Mouse (Mus musculus) lung, postnatal 0 days (tissue): ENCODE measurements around the gene S1pr2.

Experiments
- CTCF ChIP-seq: IDR thresholded peaks from 2 replicates; pipeline ENCODE4 v1.5.1; 2016; ENCODE audit warnings: antibody characterized with exemption, mild to moderate bottlenecking
- EP300 ChIP-seq: IDR thresholded peaks from 2 replicates; pipeline ENCODE4 v1.6.1; 2016; ENCODE audit warnings: antibody characterized with exemption, mild to moderate bottlenecking, control low read depth

DNA sequence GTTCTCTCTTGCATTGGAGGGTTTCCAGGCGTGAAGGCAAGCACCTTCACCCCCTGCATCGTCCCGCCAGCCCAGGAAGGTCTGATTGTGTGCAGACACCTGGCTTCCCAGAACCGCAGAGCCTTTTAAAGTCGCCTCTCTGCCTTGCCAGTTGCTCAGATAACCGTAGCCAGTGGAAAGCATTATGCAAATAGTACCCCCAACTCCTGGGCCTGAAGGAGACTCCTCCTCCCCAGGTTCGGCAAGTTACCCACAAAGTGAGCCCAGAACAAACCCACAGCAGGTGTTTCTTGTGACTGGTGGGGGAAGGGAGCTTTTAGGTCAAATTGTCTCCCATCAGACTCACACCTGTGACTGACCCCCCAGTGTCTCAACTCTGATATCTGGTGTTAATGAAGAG lies 11.4 kb upstream of the S1pr2 start:
- TF ChIP-seq CTCF (no peak), EP300 (no peak)
